ENCODE assay signal across 23 mouse cellular contexts in genomic region chr3:126979635-126980034, GRCm38 (mm10).
DNase-seq lines count a peak whose midpoint lies in the region; ATAC-seq and TF ChIP-seq lines count a peak whose summit lies in the region.
"Had no signal": no experiment of that assay in that cellular context is flagged by ENCODE, and none has a peak within 500 bp of the region (broad histone marks: within the 10 kb centered on the region; RNA-seq: fewer than 3 reads in every experiment).

No protein-coding gene starts in this region.

- no peaks in the 10 kb centered on the region for H3K9me3 ChIP-seq in forebrain, embryonic 13.5 days (replicated peaks)
- H3K9me3 ChIP-seq in forebrain, embryonic 10.5 days = no peaks in the 10 kb centered on the region
- no peaks in the 10 kb centered on the region for H3K9me3 ChIP-seq in forebrain, embryonic 14.5 days (replicated peaks; ENCODE audit: control insufficient read depth, low read length)
- no peaks in the 10 kb centered on the region for H3K9me3 ChIP-seq in midbrain, embryonic 15.5 days
- H3K9me3 ChIP-seq: embryonic facial prominence, embryonic 13.5 days; G1E; heart, embryonic 12.5 days; hindbrain, embryonic 15.5 days; liver, embryonic 13.5 days had no signal

- intact Hi-C loops in left cerebral cortex, adult 2 months (cut with DNase I) = no loop called here

- H3K4me2 ChIP-seq in forebrain, embryonic 13.5 days = no peak overlapping the region
- H3K4me2 ChIP-seq in forebrain, embryonic 14.5 days (ENCODE audit: low read length) = no peak overlapping the region
- H3K4me2 ChIP-seq in midbrain, embryonic 15.5 days = no peak overlapping the region
- H3K4me2 ChIP-seq: embryonic facial prominence, embryonic 13.5 days; heart, embryonic 12.5 days; hindbrain, embryonic 15.5 days; liver, embryonic 13.5 days had no signal

- DNase-seq in forebrain, embryonic 10.5 days (ENCODE audit: extremely low spot score, low spot score) = no peak
- no peak for DNase-seq in left cerebral cortex, adult 2 months (ENCODE audit: extremely low spot score in 1 of 2, low spot score in 2 of 2)
- DNase-seq in left cerebral cortex, adult 11 months (ENCODE audit: low spot score) = no peak
- DNase-seq in forebrain, embryonic 14.5 days (ENCODE audit: low spot score) = no peak
- DNase-seq in adrenal gland, postnatal 10 days = no peak
- DNase-seq: cerebellum, adult 11 months; cerebellum, postnatal 10 days; heart, postnatal 10 days; kidney, postnatal 25 days; liver, embryonic 13.5 days; lung, adult 2 months; lung, postnatal 14 days; right cerebral cortex, postnatal 14 days had no signal

- TF ChIP-seq CTCF in left cerebral cortex, adult 2 months (IDR thresholded peaks at IDR 0.05) = no peak

- H3K36me3 ChIP-seq in forebrain, embryonic 13.5 days (ENCODE audit: poor library complexity, severe bottlenecking) = peaks cover 37% of the 10 kb centered on the region
- peaks cover 12% of the 10 kb centered on the region for H3K36me3 ChIP-seq in forebrain, embryonic 10.5 days (replicated peaks)
- H3K36me3 ChIP-seq in forebrain, embryonic 14.5 days (ENCODE audit: control insufficient read depth, insufficient read depth, low read length) = peaks cover 40% of the 10 kb centered on the region
- H3K36me3 ChIP-seq in midbrain, embryonic 15.5 days (replicated peaks) = peaks cover 24% of the 10 kb centered on the region
- H3K36me3 ChIP-seq: embryonic facial prominence, embryonic 13.5 days; liver, embryonic 13.5 days had no signal

- H3K4me1 ChIP-seq in forebrain, embryonic 13.5 days = no peaks in the 10 kb centered on the region
- peaks cover 13% of the 10 kb centered on the region for H3K4me1 ChIP-seq in forebrain, embryonic 10.5 days
- no peaks in the 10 kb centered on the region for H3K4me1 ChIP-seq in forebrain, embryonic 14.5 days (ENCODE audit: control insufficient read depth, insufficient read depth, low read length)
- H3K4me1 ChIP-seq in midbrain, embryonic 15.5 days = no peaks in the 10 kb centered on the region
- H3K4me1 ChIP-seq: heart, embryonic 12.5 days; hindbrain, embryonic 15.5 days; liver, embryonic 13.5 days had no signal

- H3K27ac ChIP-seq in forebrain, embryonic 13.5 days = peak overlapping the region; percentile 40; the same call in 1 of the 2 replicates
- no peak overlapping the region for H3K27ac ChIP-seq in forebrain, embryonic 10.5 days
- 0 out of 2 replicates have a peak overlapping the region, but pooled peaks have one; percentile 6 for H3K27ac ChIP-seq in left cerebral cortex, adult 2 months
- H3K27ac ChIP-seq in forebrain, embryonic 14.5 days (ENCODE audit: low read depth, low read length) = no peak overlapping the region
- no peak overlapping the region for H3K27ac ChIP-seq in midbrain, embryonic 15.5 days
- H3K27ac ChIP-seq: embryonic facial prominence, embryonic 13.5 days; hindbrain, embryonic 15.5 days; liver, embryonic 13.5 days; stomach, postnatal 0 days had no signal

- WGBS in forebrain, embryonic 13.5 days = 69% methylated on average over 3 of the region's 3 CpGs
- WGBS in forebrain, embryonic 10.5 days = 83% methylated on average over 3 of the region's 3 CpGs
- 71% methylated on average over 3 of the region's 3 CpGs for WGBS in forebrain, embryonic 14.5 days
- 77% methylated on average over 3 of the region's 3 CpGs for WGBS in midbrain, embryonic 15.5 days

- H3K4me3 ChIP-seq in forebrain, embryonic 13.5 days = no peak overlapping the region
- H3K4me3 ChIP-seq in forebrain, embryonic 10.5 days = no peak overlapping the region
- no peak overlapping the region for H3K4me3 ChIP-seq in left cerebral cortex, adult 2 months
- H3K4me3 ChIP-seq in forebrain, embryonic 14.5 days (ENCODE audit: low read depth, low read length) = no peak overlapping the region
- no peak overlapping the region for H3K4me3 ChIP-seq in midbrain, embryonic 15.5 days
- H3K4me3 ChIP-seq: embryonic facial prominence, embryonic 13.5 days; erythroblast, embryonic 14.5 days; heart, embryonic 12.5 days; hindbrain, embryonic 15.5 days; liver, embryonic 13.5 days had no signal

- H3K27me3 ChIP-seq in forebrain, embryonic 13.5 days = no peaks in the 10 kb centered on the region
- no peaks in the 10 kb centered on the region for H3K27me3 ChIP-seq in forebrain, embryonic 10.5 days (ENCODE audit: poor library complexity, severe bottlenecking)
- no peaks in the 10 kb centered on the region for H3K27me3 ChIP-seq in forebrain, embryonic 14.5 days (replicated peaks; ENCODE audit: control insufficient read depth, insufficient read depth, low read length)
- H3K27me3 ChIP-seq in midbrain, embryonic 15.5 days (replicated peaks) = no peaks in the 10 kb centered on the region
- H3K27me3 ChIP-seq: embryonic facial prominence, embryonic 13.5 days; heart, embryonic 12.5 days; hindbrain, embryonic 15.5 days; liver, embryonic 13.5 days; Patski had no signal

- H3K9ac ChIP-seq in forebrain, embryonic 13.5 days = no peak overlapping the region
- H3K9ac ChIP-seq in forebrain, embryonic 14.5 days (ENCODE audit: low read length) = no peak overlapping the region
- H3K9ac ChIP-seq in midbrain, embryonic 15.5 days = no peak overlapping the region
- H3K9ac ChIP-seq: embryonic facial prominence, embryonic 13.5 days; heart, embryonic 12.5 days; hindbrain, embryonic 15.5 days; liver, embryonic 13.5 days had no signal

- 0 out of 2 replicates have a peak, but pooled peaks have one; percentile 34 for ATAC-seq in forebrain, embryonic 13.5 days
- ATAC-seq in forebrain, embryonic 14.5 days = 0 out of 2 replicates have a peak, but pooled peaks have one; percentile 33
- peak; percentile 45 for ATAC-seq in midbrain, embryonic 15.5 days (replicated peaks)
- ATAC-seq: intestine, embryonic 16.5 days; Patski had no signal

Comparison
In these comparisons a context has a peak if more than half of its experiments do, and no peak if none do; other contexts are left out.
1. H3K27ac ChIP-seq: peak in forebrain, embryonic 13.5 days (single experiment) and left cerebral cortex, adult 2 months (single experiment); none in forebrain, embryonic 10.5 days (single experiment), forebrain, embryonic 14.5 days (single experiment) and midbrain, embryonic 15.5 days (single experiment).
2. Peak in every context shown above with its lines, with median percentiles within 50 percentile points of each other: ATAC-seq.